Mouse (Mus musculus) E14TG2a.4 (cell line): Measurements from ENCODE around the gene Nus1.

ENCODE experiments used
- CTCF ChIP-seq: conservative IDR thresholded peaks from 2 replicates; pipeline ENCODE4 v1.5.1; 2014; ENCODE audit warnings: low read length
- NANOG ChIP-seq: IDR thresholded peaks from 2 replicates; pipeline ENCODE4 v1.6.1; 2014; ENCODE audit warnings: borderline replicate concordance, low read length, mixed read lengths
- POU5F1 ChIP-seq: IDR thresholded peaks from 2 replicates; pipeline ENCODE4 v1.6.1; 2014; ENCODE audit warnings: low read length, borderline replicate concordance

DNA sequence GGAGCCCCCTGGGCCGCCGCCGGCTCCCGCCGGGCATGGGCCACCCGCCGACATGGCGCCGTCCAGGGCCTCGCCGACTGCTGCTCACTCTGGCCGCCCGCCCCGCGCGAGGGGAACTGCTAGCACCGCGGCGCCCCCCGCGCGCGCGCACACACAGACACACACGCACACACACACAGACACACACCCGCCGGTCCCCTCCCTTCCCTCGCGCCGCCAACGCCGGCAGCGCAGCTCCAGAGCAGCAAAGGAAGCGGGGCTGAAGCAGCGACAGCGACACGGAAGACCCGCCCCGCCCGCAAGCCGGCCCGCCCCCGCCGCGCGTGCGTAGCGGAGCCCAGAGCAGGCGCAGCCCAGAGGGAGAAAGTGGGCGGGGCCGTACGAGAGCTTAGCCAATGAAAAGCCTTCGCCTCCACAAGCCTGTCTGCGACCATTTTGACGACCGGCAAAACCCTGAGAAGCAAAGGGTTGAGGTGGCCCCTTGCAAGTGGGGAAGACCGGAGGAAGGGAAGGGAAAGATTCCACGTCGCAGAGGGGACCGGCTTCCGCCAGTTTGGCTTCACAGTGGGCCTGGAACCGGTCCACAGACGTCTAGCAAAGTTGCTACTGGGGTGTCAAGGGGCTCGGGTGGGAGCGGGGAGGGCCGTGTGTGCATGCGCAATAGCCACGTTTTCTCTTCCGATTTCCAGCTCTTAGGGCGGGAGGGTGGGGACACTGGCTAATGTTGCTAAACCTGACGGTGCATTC lies 35.3 kb upstream of the Nus1 start, which contains the start of gene Gopc:
- no peak for TF ChIP-seq CTCF
- TF ChIP-seq NANOG = no peak
- TF ChIP-seq POU5F1 = no peak
